Mouse (Mus musculus): ENCODE results near the gene Vmo1. TPM values are rescaled to one million over a fixed set of nuclear protein-coding genes. Genes with fewer than 3 reads are reported as not detected.

Vmo1 gene
- polyA plus RNA-seq, 1 experiment from 2014 or later = 0.54 TPM

GRCm38 (mm10) chr11:70469764-70470163, 44.7 kb downstream of the Vmo1 start:
- no peaks in the 10 kb centered on the region for H3K36me3 ChIP-seq
- H3K27me3 ChIP-seq (replicated peaks) = peaks cover 16% of the 10 kb centered on the region
- no peak overlapping the region for H3K4me2 ChIP-seq
- no peak overlapping the region for H3K9ac ChIP-seq
- 81% methylated on average over 3 of the region's 3 CpGs for WGBS
- peaks cover 24% of the 10 kb centered on the region for H3K4me1 ChIP-seq (replicated peaks)
- H3K9me3 ChIP-seq (replicated peaks) = no peaks in the 10 kb centered on the region
- no peak for ATAC-seq (ENCODE audit: insufficient number of reproducible peaks, low FRiP score)
- no peak overlapping the region for H3K27ac ChIP-seq (ENCODE audit: poor library complexity, severe bottlenecking)
- no peak overlapping the region for H3K4me3 ChIP-seq

GRCm38 (mm10) chr11:70467902-70468619, 46.4 kb downstream of the Vmo1 start:
- Histone ChIP-seq H3K9me3 (replicated peaks) (no peaks in the 10 kb centered on the region), H3K27me3 (replicated peaks) (peaks cover 33% of the 10 kb centered on the region), H3K27ac (ENCODE audit: poor library complexity, severe bottlenecking) (peak overlapping the region; percentile 62), H3K36me3 (no peaks in the 10 kb centered on the region), H3K4me1 (replicated peaks) (peaks cover 24% of the 10 kb centered on the region), H3K9ac (no peak overlapping the region), H3K4me3 (no peak overlapping the region), H3K4me2 (no peak overlapping the region)
- ATAC-seq (ENCODE audit: insufficient number of reproducible peaks, low FRiP score) = peak; percentile 76
- WGBS = 42% methylated on average over 5 of the region's 5 CpGs

- peak overlapping the region; percentile 72 for H3K27ac ChIP-seq (ENCODE audit: poor library complexity, severe bottlenecking)
- peak overlapping the region; percentile 66 for H3K9ac ChIP-seq
- H3K4me3 ChIP-seq = peak overlapping the region; percentile 41
- H3K4me2 ChIP-seq = peak overlapping the region; percentile 72
- ATAC-seq (ENCODE audit: insufficient number of reproducible peaks, low FRiP score) = 0 out of 2 replicates have a peak, but pooled peaks have one; percentile 2
- H3K27me3 ChIP-seq (replicated peaks) = peaks cover 43% of the 10 kb centered on the region
- H3K36me3 ChIP-seq = no peaks in the 10 kb centered on the region
- peaks cover 24% of the 10 kb centered on the region for H3K4me1 ChIP-seq (replicated peaks)
- peaks cover 3% of the 10 kb centered on the region; the same call in 1 of the 2 replicates for H3K9me3 ChIP-seq (replicated peaks)
- 7% methylated on average over 23 of the region's 23 CpGs for WGBS
Observed at GRCm38 (mm10) chr11:70465824-70466223, 48.6 kb downstream of the Vmo1 start.

- Histone ChIP-seq H3K4me3 (peak overlapping the region; percentile 41), H3K4me1 (replicated peaks) (peaks cover 24% of the 10 kb centered on the region), H3K9me3 (replicated peaks) (peaks cover 3% of the 10 kb centered on the region; the same call in 1 of the 2 replicates), H3K36me3 (no peaks in the 10 kb centered on the region), H3K27ac (ENCODE audit: poor library complexity, severe bottlenecking) (peak overlapping the region; percentile 72), H3K27me3 (replicated peaks) (peaks cover 49% of the 10 kb centered on the region), H3K9ac (peak overlapping the region; percentile 66), H3K4me2 (peak overlapping the region; percentile 72)
- 21% methylated on average over 16 of the region's 16 CpGs for WGBS
- ATAC-seq (ENCODE audit: insufficient number of reproducible peaks, low FRiP score) = no peak
Observed at GRCm38 (mm10) chr11:70465211-70465610, 49.2 kb downstream of the Vmo1 start.

GRCm38 (mm10) chr11:70463970-70464369, 50.4 kb downstream of the Vmo1 start:
- peaks cover 55% of the 10 kb centered on the region for H3K27me3 ChIP-seq (replicated peaks)
- no peak overlapping the region for H3K27ac ChIP-seq (ENCODE audit: poor library complexity, severe bottlenecking)
- no peak overlapping the region for H3K9ac ChIP-seq
- WGBS = 74% methylated on average over 5 of the region's 5 CpGs
- H3K4me3 ChIP-seq = no peak overlapping the region
- ATAC-seq (ENCODE audit: insufficient number of reproducible peaks, low FRiP score) = no peak
- H3K4me1 ChIP-seq (replicated peaks) = peaks cover 18% of the 10 kb centered on the region
- H3K36me3 ChIP-seq = no peaks in the 10 kb centered on the region
- peaks cover 3% of the 10 kb centered on the region; the same call in 1 of the 2 replicates for H3K9me3 ChIP-seq (replicated peaks)
- H3K4me2 ChIP-seq = no peak overlapping the region

Other genes with a start within 250 kb of the Vmo1 start
- not detected in 2 replicates for gene Alox12e, start 192.0 kb downstream of the Vmo1 start, polyA plus RNA-seq (2016; fragmentation: Nextera tagmentation; extraction: Ambion mirVana)
- gene Alox15, start 162.6 kb downstream of the Vmo1 start, polyA plus RNA-seq (2016; fragmentation: Nextera tagmentation; extraction: Ambion mirVana) = 0.06 TPM in 1 of 2 replicates, not detected in the other
- gene Pelp1, start 104.6 kb downstream of the Vmo1 start, polyA plus RNA-seq (2016; fragmentation: Nextera tagmentation; extraction: Ambion mirVana) = 28.4 and 29.3 TPM in 2 replicates
- gene Arrb2, start 82.0 kb downstream of the Vmo1 start, polyA plus RNA-seq (2016; fragmentation: Nextera tagmentation; extraction: Ambion mirVana) = 13.5 TPM in 2 replicates
- gene Med11, start 62.7 kb downstream of the Vmo1 start, polyA plus RNA-seq (2016; fragmentation: Nextera tagmentation; extraction: Ambion mirVana) = 22.6 and 24.0 TPM in 2 replicates
- 1.9 and 2.9 TPM in 2 replicates for gene Zmynd15, start 55.2 kb downstream of the Vmo1 start, polyA plus RNA-seq (2016; fragmentation: Nextera tagmentation; extraction: Ambion mirVana)
- gene Cxcl16, start 54.6 kb downstream of the Vmo1 start, polyA plus RNA-seq (2016; fragmentation: Nextera tagmentation; extraction: Ambion mirVana) = 6.1 and 8.6 TPM in 2 replicates
- gene Tm4sf5, start 9.4 kb downstream of the Vmo1 start, polyA plus RNA-seq (2016; fragmentation: Nextera tagmentation; extraction: Ambion mirVana) = 9.7 and 11.3 TPM in 2 replicates
- gene Gltpd2, start 4.6 kb upstream of the Vmo1 start, polyA plus RNA-seq (2016; fragmentation: Nextera tagmentation; extraction: Ambion mirVana) = 0.23 and 0.65 TPM in 2 replicates
- gene Psmb6, start 10.8 kb upstream of the Vmo1 start, polyA plus RNA-seq (2016; fragmentation: Nextera tagmentation; extraction: Ambion mirVana) = 575 and 577 TPM in 2 replicates
- not detected in 2 replicates for gene Gm40193, start 18.3 kb upstream of the Vmo1 start, polyA plus RNA-seq (2016; fragmentation: Nextera tagmentation; extraction: Ambion mirVana)
- gene Pld2, start 25.4 kb upstream of the Vmo1 start, polyA plus RNA-seq (2016; fragmentation: Nextera tagmentation; extraction: Ambion mirVana) = 12.6 TPM in 2 replicates
- 13.7 and 14.8 TPM in 2 replicates for gene Mink1, start 48.3 kb upstream of the Vmo1 start, polyA plus RNA-seq (2016; fragmentation: Nextera tagmentation; extraction: Ambion mirVana)
- not detected in 2 replicates for gene 4930544D05Rik, start 101.2 kb upstream of the Vmo1 start, polyA plus RNA-seq (2016; fragmentation: Nextera tagmentation; extraction: Ambion mirVana)
- 0.37 TPM in 1 of 2 replicates, not detected in the other for gene Chrne, start 104.6 kb upstream of the Vmo1 start, polyA plus RNA-seq (2016; fragmentation: Nextera tagmentation; extraction: Ambion mirVana)
- gene Gp1ba, start 124.5 kb upstream of the Vmo1 start, polyA plus RNA-seq (2016; fragmentation: Nextera tagmentation; extraction: Ambion mirVana) = 1.4 and 2.2 TPM in 2 replicates
- 67.4 and 70.1 TPM in 2 replicates for gene Rnf167, start 132.6 kb upstream of the Vmo1 start, polyA plus RNA-seq (2016; fragmentation: Nextera tagmentation; extraction: Ambion mirVana)
- 227 and 229 TPM in 2 replicates for gene Slc25a11, start 132.9 kb upstream of the Vmo1 start, polyA plus RNA-seq (2016; fragmentation: Nextera tagmentation; extraction: Ambion mirVana)
- 1,661 and 1,678 TPM in 2 replicates for gene Pfn1, start 140.0 kb upstream of the Vmo1 start, polyA plus RNA-seq (2016; fragmentation: Nextera tagmentation; extraction: Ambion mirVana)
- 238 and 239 TPM in 2 replicates for gene Eno3, start 142.6 kb upstream of the Vmo1 start, polyA plus RNA-seq (2016; fragmentation: Nextera tagmentation; extraction: Ambion mirVana)
- 164 and 170 TPM in 2 replicates for gene Spag7, start 154.8 kb upstream of the Vmo1 start, polyA plus RNA-seq (2016; fragmentation: Nextera tagmentation; extraction: Ambion mirVana)
- gene Camta2, start 173.5 kb upstream of the Vmo1 start, polyA plus RNA-seq (2016; fragmentation: Nextera tagmentation; extraction: Ambion mirVana) = 10.9 and 16.5 TPM in 2 replicates
- 1.7 and 1.8 TPM in 2 replicates for gene Inca1, start 185.5 kb upstream of the Vmo1 start, polyA plus RNA-seq (2016; fragmentation: Nextera tagmentation; extraction: Ambion mirVana)
- 3.9 and 4.5 TPM in 2 replicates for gene Kif1c, start 185.9 kb upstream of the Vmo1 start, polyA plus RNA-seq (2016; fragmentation: Nextera tagmentation; extraction: Ambion mirVana)
- gene Zfp3, start 249.6 kb upstream of the Vmo1 start, polyA plus RNA-seq (2016; fragmentation: Nextera tagmentation; extraction: Ambion mirVana) = 7.3 and 8.3 TPM in 2 replicates

Measured in heart, embryonic 12.5 days (tissue).